Mouse (Mus musculus) ES-E14 (cell line): ENCODE data around the gene BC025920.

Experiments used
- CHD2 ChIP-seq: IDR thresholded peaks from 2 replicates; pipeline ENCODE4 v1.6.1; 2014; ENCODE audit warnings: mild to moderate bottlenecking, low read depth, low read length, inconsistent platforms
- HCFC1 ChIP-seq: IDR thresholded peaks from 2 replicates; pipeline ENCODE4 v1.6.1; 2012; ENCODE audit warnings: low read length, inconsistent platforms, borderline replicate concordance; ENCODE audit not compliant: insufficient read depth
- MAFK ChIP-seq: IDR thresholded peaks from 2 replicates; pipeline ENCODE4 v1.6.1; 2014; ENCODE audit warnings: mild to moderate bottlenecking, low read depth, low read length, inconsistent platforms; ENCODE audit not compliant: insufficient read depth
- ZC3H11A ChIP-seq: IDR thresholded peaks from 2 replicates; pipeline ENCODE4 v1.6.1; 2012; ENCODE audit warnings: low read depth, mild to moderate bottlenecking, inconsistent platforms, low read length, borderline replicate concordance
- ZNF384 ChIP-seq: IDR thresholded peaks from 2 replicates; pipeline ENCODE4 v1.6.1; 2012; ENCODE audit warnings: low read depth, low read length, inconsistent platforms

DNA sequence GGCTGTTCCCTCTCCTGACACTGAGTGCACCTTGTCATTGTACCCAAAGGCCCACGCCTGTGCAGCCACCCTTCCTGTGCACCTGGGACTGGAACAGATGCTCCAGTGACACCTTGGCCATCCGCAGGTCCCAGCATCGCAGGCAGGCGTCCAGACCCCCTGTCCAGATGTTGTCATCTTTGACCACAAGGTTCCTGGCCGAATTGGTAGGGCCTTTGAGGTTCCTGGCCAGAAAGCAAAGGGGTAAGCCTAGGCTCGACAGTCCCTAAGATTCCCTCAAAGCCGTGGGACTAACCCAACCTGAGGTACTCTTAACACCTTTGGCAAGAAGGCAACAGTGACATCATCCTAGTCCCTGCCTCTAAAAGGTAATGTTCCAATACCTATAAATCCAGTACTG lies 13.4 kb upstream of the BC025920 start:
- TF ChIP-seq ZNF384 (no peak), MAFK (no peak), CHD2 (no peak), HCFC1 (no peak), ZC3H11A (no peak)
